Mouse (Mus musculus) central nervous system, embryonic 11.5 days (tissue): ENCODE results near the gene Gm8165. TPM values are rescaled to one million over a fixed set of nuclear protein-coding genes. Genes with fewer than 3 reads are reported as not detected.

ENCODE experiments used
- polyA plus RNA-seq: library from polyadenylated mRNA; depleted of rRNA; stranded (reverse); fragments of >200 nt; gene quantifications from 2 replicates; pipeline ENCODE4 v1.2.3, GENCODE M21; 2012; rRNA removed

Gene Gm8165
- not detected in 2 replicates for polyA plus RNA-seq

GRCm38 (mm10) chr14:43677099-43677498 lies at the start of gene Gm8165:
Gene Gm8165 (minus strand): TSS chr14:43677199.

GRCm38 (mm10) chr14:43697621-43698020 lies 20.6 kb upstream of the Gm8165 start, which contains the start of gene Gm7324:
Gene Gm7324 (plus strand): TSS chr14:43697828.

Other genes with a start within 250 kb of the Gm8165 start
- gene Gm5799, start 133.6 kb downstream of the Gm8165 start, polyA plus RNA-seq, result not detected in 2 replicates
- gene Gm17654, start 98.1 kb downstream of the Gm8165 start, polyA plus RNA-seq, result not detected in 2 replicates
- not detected in 2 replicates for gene Gm10375, start 69.2 kb downstream of the Gm8165 start, polyA plus RNA-seq
- 1.6 TPM in 1 of 2 replicates, not detected in the other for gene Gm7324, start 20.6 kb upstream of the Gm8165 start, polyA plus RNA-seq
- not detected in 2 replicates for gene Gm16506, start 50.3 kb upstream of the Gm8165 start, polyA plus RNA-seq
- gene Gm6526, start 70.7 kb upstream of the Gm8165 start, polyA plus RNA-seq, result 0.04 TPM in 1 of 2 replicates, not detected in the other
- gene Gm8180, start 107.5 kb upstream of the Gm8165 start, polyA plus RNA-seq, result not detected in 2 replicates
- gene Ear1, start 198.3 kb upstream of the Gm8165 start, polyA plus RNA-seq, result 1.1 and 1.5 TPM in 2 replicates
- gene Ear10, start 246.4 kb upstream of the Gm8165 start, polyA plus RNA-seq, result not detected in 2 replicates
- 6.6 and 12.5 TPM in 2 replicates for gene Gm8113, start 248.2 kb upstream of the Gm8165 start, polyA plus RNA-seq